Mouse (Mus musculus): ENCODE measurements around the gene Pou2f3.
"Not testable (repeated sequence)": the region's sequence is repeated elsewhere in the genome, so short reads cannot be mapped to it uniquely, and the experiment has no call there.

Gene Pou2f3

GRCm38 (mm10) chr9:43166346-43166745 is 43.8 kb downstream of the Pou2f3 start:
- DNase-seq (ENCODE audit: low spot score): no peak

DNA sequence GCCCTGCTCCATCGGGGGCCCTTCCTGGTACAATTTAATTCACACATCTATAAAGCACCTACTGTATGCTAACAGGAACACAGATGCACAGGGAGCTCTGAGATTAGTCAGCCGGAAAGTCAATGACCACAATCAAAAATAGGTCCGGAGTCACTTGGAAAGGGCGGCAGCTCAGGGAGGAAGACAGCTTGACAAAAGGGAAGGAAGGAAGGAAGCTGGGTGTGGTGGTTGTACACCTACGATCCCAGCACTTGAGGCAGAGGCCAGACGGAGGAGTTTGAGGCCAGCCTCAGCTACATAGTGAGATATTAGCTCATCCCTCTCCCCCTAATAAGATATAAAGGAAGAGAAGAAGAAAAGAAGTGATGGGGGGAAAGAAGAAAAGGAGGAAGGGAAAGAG is 54.2 kb downstream of the Pou2f3 start:
- no peak for DNase-seq (ENCODE audit: low spot score)

- DNase-seq (ENCODE audit: low spot score): no peak
Observed at GRCm38 (mm10) chr9:43151779-43152178, 58.4 kb downstream of the Pou2f3 start.

- no peak for DNase-seq (ENCODE audit: low spot score)
Observed at GRCm38 (mm10) chr9:43150957-43151356, 59.2 kb downstream of the Pou2f3 start.

DNA sequence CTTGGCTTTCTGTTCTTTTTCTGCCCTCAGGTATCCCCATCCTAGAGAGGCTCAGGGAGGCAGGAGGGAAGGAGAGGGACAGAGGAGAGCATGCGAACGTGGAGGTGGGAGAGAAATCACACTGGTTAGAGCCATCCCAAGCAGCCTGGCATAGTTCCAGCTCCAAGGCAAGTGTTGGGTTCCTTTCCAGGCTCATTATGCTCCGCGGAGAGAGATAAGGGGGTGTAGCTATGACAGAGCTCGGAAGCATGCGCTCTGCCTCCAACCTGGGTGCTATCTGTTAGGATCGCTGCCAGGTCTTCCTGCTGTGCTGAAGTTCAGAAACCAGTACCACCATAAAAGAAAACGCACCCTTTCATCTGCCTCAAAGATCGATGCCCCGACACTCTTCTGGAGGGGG is 60.1 kb downstream of the Pou2f3 start:
- peak; percentile 13 for DNase-seq (ENCODE audit: low spot score)

DNA sequence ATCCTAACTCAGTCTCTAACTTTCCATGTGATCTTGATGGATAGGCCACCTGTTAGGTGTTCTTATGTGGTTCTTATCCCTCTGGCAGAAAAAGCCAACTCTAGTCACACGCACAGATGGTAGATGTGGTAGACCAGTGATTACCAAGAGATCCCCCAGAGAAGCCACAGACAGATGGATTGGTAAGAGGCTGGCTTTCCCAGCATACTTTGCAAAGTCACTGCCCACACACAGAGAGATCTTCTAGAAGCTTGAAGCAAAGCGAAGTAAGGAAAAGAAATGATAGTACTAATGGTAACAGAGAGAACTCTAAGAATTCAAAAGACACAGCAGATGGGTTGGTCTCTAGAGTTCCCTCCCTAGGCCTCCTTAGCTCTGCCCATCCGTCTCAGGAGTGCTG is 60.7 kb downstream of the Pou2f3 start:
- DNase-seq (ENCODE audit: low spot score): no peak

- DNase-seq (ENCODE audit: low spot score): no peak
Observed at GRCm38 (mm10) chr9:43145196-43145595, 65.0 kb downstream of the Pou2f3 start.

DNA sequence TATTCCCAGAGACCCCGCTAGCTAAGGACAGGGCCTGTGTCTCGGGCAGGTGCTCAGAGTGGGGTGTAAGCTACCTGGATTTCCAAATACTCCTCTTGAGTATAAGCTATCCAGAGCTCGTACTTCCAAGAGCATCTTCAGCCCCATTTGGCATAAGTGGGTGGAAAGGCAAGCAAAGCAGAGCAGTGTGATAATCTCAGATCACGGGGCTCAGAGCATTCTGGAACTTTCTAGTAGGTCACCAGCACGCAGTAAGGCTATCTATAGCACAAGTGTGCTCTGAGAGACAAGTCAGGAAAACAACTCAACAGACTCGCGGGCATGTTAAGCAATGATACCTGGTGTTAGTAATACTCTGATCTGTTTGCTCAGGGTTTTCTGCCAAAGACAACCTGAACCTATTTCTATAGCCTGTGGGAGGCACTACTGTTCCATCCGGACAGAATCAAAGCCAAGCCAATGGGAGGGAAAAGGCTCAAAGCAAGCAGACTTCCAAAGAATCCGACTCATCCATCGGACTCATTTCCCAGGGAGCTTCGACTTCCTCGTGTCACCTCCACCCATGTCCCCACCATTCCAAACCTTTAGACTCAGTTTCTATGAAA is 65.9 kb downstream of the Pou2f3 start:
- no peak for DNase-seq (ENCODE audit: low spot score)

DNA sequence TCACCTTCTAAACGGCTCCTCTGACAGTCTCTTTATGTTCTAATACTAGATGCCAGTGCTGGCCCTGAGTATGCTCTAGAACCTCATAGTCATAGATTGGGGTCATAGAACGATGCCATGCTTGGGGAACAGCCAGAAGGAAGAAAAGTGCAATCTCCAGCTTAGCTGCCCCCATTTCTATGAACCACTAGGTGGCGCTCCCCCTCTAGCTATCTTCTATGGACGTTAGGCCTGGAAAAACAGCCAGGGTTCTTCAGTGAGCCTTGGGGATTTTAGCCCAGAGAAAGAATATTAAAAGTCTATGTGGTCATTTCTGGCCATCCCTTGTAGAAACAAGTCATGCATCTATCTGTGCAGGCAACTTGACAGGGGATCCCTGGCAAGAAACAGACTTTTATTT is 68.3 kb downstream of the Pou2f3 start:
- DNase-seq (ENCODE audit: low spot score): peak; percentile 71

DNA sequence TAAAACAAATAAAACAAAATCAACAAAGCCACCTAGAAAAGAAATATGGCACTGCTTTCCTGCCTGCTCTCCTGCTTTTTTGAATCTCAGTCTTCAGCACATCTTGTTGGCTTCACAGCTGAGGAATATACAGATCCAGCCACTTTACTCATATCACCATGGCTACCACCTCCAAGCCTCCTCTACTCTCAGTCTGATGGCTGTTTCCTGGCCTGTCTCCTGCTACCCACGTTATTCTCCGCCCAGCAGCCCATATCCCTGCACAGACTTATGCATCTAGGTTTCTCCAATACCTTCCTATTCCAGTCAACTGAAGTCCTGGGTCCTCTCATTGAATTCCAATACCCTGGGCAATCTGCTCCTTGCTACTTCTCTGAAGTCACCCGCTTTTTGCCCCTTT is 76.6 kb downstream of the Pou2f3 start:
- DNase-seq (ENCODE audit: low spot score): no peak

- no peak for DNase-seq (ENCODE audit: low spot score)
Observed at GRCm38 (mm10) chr9:43132380-43132779, 77.8 kb downstream of the Pou2f3 start.

GRCm38 (mm10) chr9:43131940-43132339 is 78.2 kb downstream of the Pou2f3 start:
- no peak for DNase-seq (ENCODE audit: low spot score)

GRCm38 (mm10) chr9:43130684-43131083 is 79.5 kb downstream of the Pou2f3 start:
- DNase-seq (ENCODE audit: low spot score): no peak

GRCm38 (mm10) chr9:43127101-43127787 is 82.9 kb downstream of the Pou2f3 start:
- DNase-seq (ENCODE audit: low spot score): peak; percentile 42

- no peak for DNase-seq (ENCODE audit: low spot score)
Observed at GRCm38 (mm10) chr9:43122379-43122778, 87.8 kb downstream of the Pou2f3 start.

GRCm38 (mm10) chr9:43121948-43122347 is 88.2 kb downstream of the Pou2f3 start:
- DNase-seq (ENCODE audit: low spot score): not testable (repeated sequence)

DNA sequence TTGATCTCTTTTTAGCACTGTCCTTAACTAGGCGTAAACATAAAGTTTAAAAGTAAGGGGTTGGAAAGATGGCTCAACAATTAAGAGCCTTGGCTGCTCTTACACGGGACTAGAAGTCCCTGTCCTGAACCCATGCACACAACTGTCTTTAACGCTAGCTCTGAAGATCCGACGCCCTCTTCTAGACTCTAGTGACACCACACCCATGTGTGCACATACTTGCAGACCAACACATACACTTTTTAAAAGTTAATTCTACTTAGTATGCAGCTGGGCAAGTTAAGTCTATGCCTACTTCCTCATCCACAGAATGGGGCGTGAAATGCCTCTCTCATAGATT is 93.2 kb downstream of the Pou2f3 start:
- DNase-seq (ENCODE audit: low spot score): no peak

DNA sequence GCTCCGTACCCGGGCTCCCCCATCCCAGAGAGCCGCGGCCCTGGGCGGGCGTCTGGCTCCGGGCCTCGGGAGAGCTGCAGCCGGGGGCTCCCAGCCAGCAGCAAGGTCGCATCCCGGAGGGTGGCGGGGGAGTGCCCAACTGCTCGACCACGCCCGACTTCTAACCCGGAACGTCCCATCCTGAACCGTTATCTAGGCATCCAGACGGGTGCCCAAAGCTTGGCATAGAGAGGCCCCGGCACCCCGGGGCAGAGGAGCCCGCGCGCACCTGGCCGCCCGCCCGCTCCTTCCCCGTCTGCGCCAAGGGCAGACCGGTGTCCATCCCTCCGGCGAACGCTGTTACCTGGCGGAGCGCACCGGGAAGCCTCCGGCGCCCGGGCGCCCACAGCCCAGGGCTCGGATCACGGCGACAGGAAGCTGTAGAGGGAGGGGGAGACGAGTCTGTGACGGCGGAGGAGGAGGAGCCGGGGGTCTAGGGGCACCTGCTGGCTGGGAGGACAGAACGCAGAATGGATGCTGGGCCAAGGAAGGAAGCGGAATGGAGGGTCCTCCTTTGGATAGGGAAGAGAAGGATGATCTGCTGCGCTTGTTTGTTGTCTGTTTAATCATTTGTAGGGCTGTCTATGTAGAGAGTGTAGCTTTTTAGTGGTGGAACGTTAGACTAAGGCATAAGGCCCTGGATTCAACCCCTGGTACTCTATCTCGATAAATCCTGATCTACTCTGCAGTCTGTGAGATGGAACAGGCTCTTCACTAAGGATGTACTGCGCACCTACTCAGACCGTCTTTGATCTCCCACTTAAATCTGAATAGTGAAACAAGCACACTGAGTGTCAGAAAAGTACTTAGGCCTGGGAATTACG is 93.8 kb downstream of the Pou2f3 start, which contains the start of gene Tmem136:
Gene Tmem136, minus strand, starts transcription at position 437 of the 863 bp plus-strand sequence.
- DNase-seq (ENCODE audit: low spot score): peak; percentile 47

DNA sequence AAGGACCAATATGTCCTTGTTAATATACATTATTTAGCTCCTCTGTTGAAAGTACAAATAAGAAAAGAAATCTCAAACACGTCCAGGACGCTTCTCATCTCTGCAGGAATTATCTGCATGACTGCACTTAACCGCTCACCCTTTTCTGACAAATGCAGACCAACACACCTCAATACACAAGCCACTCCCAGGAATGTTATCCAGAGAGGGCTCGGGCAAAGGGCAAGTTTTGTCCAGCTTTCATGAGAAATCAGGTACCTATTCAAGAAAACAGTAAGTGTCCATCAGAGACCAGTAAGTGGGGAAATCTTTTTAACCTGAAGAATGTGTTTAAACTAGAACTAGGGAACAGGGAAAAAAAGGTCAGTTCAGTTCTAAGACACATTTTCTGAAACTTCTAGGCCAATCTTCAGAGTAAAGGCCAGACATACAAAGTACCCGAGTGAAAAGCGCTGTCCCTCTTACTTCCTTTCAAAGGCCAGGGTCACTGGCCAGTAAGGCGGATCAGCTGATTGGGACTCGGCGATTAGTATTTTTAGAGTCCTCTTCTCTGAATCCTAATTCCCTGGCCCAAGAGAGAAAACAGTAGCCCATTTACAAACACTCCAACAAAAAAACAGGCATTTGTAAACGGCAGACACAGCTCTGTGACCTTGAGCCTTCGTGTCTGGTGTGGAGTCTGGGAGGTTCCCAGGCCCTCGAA is 94.6 kb downstream of the Pou2f3 start:
- no peak for DNase-seq (ENCODE audit: low spot score)

DNA sequence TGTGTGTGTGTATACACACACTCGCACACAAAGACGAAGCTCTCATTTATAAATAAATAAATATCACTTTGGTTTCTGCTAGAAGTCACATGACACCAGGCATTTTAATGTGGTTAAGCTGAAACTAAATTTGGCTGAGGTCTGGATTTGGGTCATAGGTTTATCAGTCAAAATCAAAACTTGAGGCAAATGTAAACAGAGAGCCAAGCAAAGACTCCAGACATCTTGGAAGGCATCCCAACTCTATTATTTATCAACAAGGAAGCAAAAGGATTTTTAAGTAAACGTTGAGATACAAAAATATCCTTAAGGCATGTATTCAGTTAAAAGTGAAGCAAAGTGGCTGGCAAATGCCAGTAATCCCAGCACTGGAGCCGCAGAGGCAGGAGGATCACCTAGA is 95.3 kb downstream of the Pou2f3 start:
- no peak for DNase-seq (ENCODE audit: low spot score)

DNA sequence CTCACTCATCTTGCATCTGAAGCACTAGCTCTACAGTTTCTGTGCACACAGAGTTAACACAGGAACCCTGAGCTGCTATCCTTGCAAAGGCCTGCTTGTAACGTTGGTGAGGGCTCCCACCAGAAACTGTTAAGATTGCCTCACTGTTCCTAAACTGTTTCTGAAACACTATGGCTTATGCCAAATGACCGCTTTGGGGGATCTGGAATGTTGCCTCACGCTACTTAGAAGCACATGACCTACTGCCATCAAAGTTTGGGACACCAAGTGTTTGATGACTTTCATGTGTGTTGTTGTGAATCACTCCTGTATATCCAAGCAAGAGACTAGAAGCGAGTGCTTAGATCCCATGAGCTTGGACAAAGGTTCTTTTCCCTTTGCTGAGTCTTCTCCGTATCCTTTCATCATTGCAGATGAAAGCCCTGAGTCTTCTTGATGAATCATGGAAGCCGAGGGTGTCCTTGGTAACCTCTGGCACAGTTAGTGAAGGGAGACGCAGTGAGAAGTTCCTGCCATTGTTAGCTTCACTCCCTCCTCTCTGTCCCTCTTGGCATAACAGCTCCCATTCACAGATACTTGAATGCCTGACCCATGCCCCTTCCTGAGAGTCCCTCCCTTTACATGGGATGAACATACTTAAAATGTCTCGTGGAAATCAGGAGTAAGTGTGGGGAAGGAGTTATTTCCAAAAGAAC is 99.7 kb downstream of the Pou2f3 start:
- no peak for DNase-seq (ENCODE audit: low spot score)

DNA sequence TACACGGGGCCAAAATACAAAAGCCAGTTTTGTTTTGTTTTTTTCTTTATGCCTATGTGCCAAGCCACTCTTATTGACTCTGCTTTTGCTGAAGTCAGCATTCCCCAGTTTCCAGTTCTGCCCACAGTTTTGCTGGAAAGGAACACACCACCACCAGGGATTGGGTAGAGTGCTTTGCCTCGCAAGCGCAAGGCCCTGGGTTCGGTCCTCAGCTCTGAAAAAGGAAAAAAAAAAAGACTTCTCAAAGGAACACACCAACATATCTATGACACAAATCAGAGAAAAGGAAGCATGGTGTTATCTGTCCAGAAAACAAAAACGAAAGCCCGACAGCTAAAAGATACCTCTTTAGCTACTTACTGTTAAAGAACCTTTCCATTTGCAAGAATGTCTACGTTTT is 101.0 kb downstream of the Pou2f3 start:
- no peak for DNase-seq (ENCODE audit: low spot score)

Data from ovary, postnatal 14 days (tissue).